Mouse (Mus musculus) erythroblast, embryonic 14.5 days (primary cell): Measurements from ENCODE around the gene Mrgpra2b. TPM values are rescaled to one million over a fixed set of nuclear protein-coding genes. Genes with fewer than 3 reads are reported as not detected.
"Not testable (repeated sequence)": the region's sequence is repeated elsewhere in the genome, so short reads cannot be mapped to it uniquely, and the experiment has no call there.

Source experiments
- H3K27me3 ChIP-seq: 2 replicates; pipeline ENCODE4 v1.6.1; 2012; ENCODE audit warnings: inconsistent platforms; ENCODE audit not compliant: control insufficient read depth
- H3K36me3 ChIP-seq: 2 replicates; pipeline ENCODE4 v1.6.1; 2012; ENCODE audit warnings: mild to moderate bottlenecking, inconsistent platforms; ENCODE audit not compliant: control insufficient read depth
- H3K4me1 ChIP-seq: 2 replicates; pipeline ENCODE4 v1.6.1; 2012; ENCODE audit warnings: inconsistent platforms; ENCODE audit not compliant: control insufficient read depth
- H3K4me3 ChIP-seq: replicated peaks from 2 replicates; pipeline ENCODE3; 2012; ENCODE audit warnings: moderate library complexity, mild to moderate bottlenecking, inconsistent platforms
- H3K9me3 ChIP-seq: 2 replicates; pipeline ENCODE4 v1.6.1; 2012; ENCODE audit warnings: low read length, inconsistent platforms, mixed read lengths; ENCODE audit not compliant: control insufficient read depth
- GATA1 ChIP-seq: IDR thresholded peaks from 2 replicates; pipeline ENCODE4 v1.6.1; 2012; ENCODE audit warnings: low read length, inconsistent platforms, mixed read lengths
- TAL1 ChIP-seq: IDR thresholded peaks from 3 replicates; pipeline ENCODE4 v1.6.1; 2012; ENCODE audit warnings: low read length, inconsistent platforms, mixed read lengths
- polyA plus RNA-seq: library from polyadenylated mRNA; stranded (reverse); fragments of >175 nt; gene quantifications from 2 replicates; pipeline ENCODE4 v1.2.3, GENCODE M21; 2012

Gene Mrgpra2b
- not detected in 2 replicates for polyA plus RNA-seq

GRCm38 (mm10) chr7:47528762-47529161, at the start of gene Mrgpra2b:
Gene Mrgpra2b (minus strand): TSS chr7:47528862.
- TF ChIP-seq TAL1 = no peak
- no peak for TF ChIP-seq GATA1
- Histone ChIP-seq H3K27me3 (no peaks in the 10 kb centered on the region), H3K4me3 (no peak within 1 kb of the TSS), H3K9me3 (no peaks in the 10 kb centered on the region; the same call in 1 of the 2 replicates), H3K4me1 (no peaks in the 10 kb centered on the region), H3K36me3 (no peaks in the 10 kb centered on the region)

GRCm38 (mm10) chr7:47516379-47516778, 12.3 kb downstream of the Mrgpra2b start:
- Histone ChIP-seq H3K27me3 (no peaks in the 10 kb centered on the region), H3K4me3 (no peak overlapping the region), H3K9me3 (peaks cover 6% of the 10 kb centered on the region), H3K4me1 (no peaks in the 10 kb centered on the region), H3K36me3 (no peaks in the 10 kb centered on the region)
- TF ChIP-seq TAL1 (no peak), GATA1 (no peak)

GRCm38 (mm10) chr7:47515050-47515449, 13.6 kb downstream of the Mrgpra2b start:
- H3K27me3 ChIP-seq = no peaks in the 10 kb centered on the region
- no peak overlapping the region for H3K4me3 ChIP-seq
- TF ChIP-seq GATA1 = no peak
- no peak for TF ChIP-seq TAL1
- H3K4me1 ChIP-seq = no peaks in the 10 kb centered on the region
- H3K9me3 ChIP-seq = peaks cover 3% of the 10 kb centered on the region; the same call in 1 of the 2 replicates
- no peaks in the 10 kb centered on the region for H3K36me3 ChIP-seq

GRCm38 (mm10) chr7:47502953-47503352, 25.7 kb downstream of the Mrgpra2b start:
- Histone ChIP-seq H3K9me3 (peaks cover 8% of the 10 kb centered on the region; the same call in 1 of the 2 replicates), H3K36me3 (no peaks in the 10 kb centered on the region), H3K4me3 (no peak overlapping the region), H3K4me1 (no peaks in the 10 kb centered on the region), H3K27me3 (no peaks in the 10 kb centered on the region)
- TF ChIP-seq TAL1 (no peak), GATA1 (no peak)

GRCm38 (mm10) chr7:47491266-47491665, 37.4 kb downstream of the Mrgpra2b start:
- not testable (repeated sequence) for H3K9me3 ChIP-seq, H3K36me3 ChIP-seq, H3K4me3 ChIP-seq, H3K4me1 ChIP-seq, H3K27me3 ChIP-seq

GRCm38 (mm10) chr7:47489438-47489837, 39.2 kb downstream of the Mrgpra2b start:
- H3K4me1 ChIP-seq, H3K4me3 ChIP-seq, H3K9me3 ChIP-seq, H3K27me3 ChIP-seq, H3K36me3 ChIP-seq: not testable (repeated sequence)

- not testable (repeated sequence) for H3K9me3 ChIP-seq, H3K4me1 ChIP-seq, H3K4me3 ChIP-seq, H3K27me3 ChIP-seq, H3K36me3 ChIP-seq
Observed at GRCm38 (mm10) chr7:47483181-47483580, 45.5 kb downstream of the Mrgpra2b start.

- not testable (repeated sequence) for H3K4me1 ChIP-seq, H3K9me3 ChIP-seq, H3K36me3 ChIP-seq, H3K4me3 ChIP-seq, H3K27me3 ChIP-seq
Observed at GRCm38 (mm10) chr7:47473904-47474303, 54.8 kb downstream of the Mrgpra2b start.

- H3K4me1 ChIP-seq, H3K27me3 ChIP-seq, H3K4me3 ChIP-seq, H3K36me3 ChIP-seq, H3K9me3 ChIP-seq: not testable (repeated sequence)
Observed at GRCm38 (mm10) chr7:47465278-47465981, 63.2 kb downstream of the Mrgpra2b start.

GRCm38 (mm10) chr7:47452015-47452414, 76.6 kb downstream of the Mrgpra2b start, which contains the start of gene Mrgpra2a:
Gene Mrgpra2a (minus strand): TSS chr7:47452139.
- not testable (repeated sequence) for H3K4me1 ChIP-seq, H3K9me3 ChIP-seq, H3K36me3 ChIP-seq, H3K4me3 ChIP-seq, H3K27me3 ChIP-seq

- H3K36me3 ChIP-seq, H3K27me3 ChIP-seq, H3K4me3 ChIP-seq, H3K9me3 ChIP-seq, H3K4me1 ChIP-seq: not testable (repeated sequence)
Observed at GRCm38 (mm10) chr7:47445729-47446128, 82.9 kb downstream of the Mrgpra2b start.

GRCm38 (mm10) chr7:47436463-47436862, 92.2 kb downstream of the Mrgpra2b start:
- H3K27me3 ChIP-seq, H3K4me3 ChIP-seq, H3K36me3 ChIP-seq, H3K4me1 ChIP-seq, H3K9me3 ChIP-seq: not testable (repeated sequence)

- not testable (repeated sequence) for H3K4me3 ChIP-seq, H3K9me3 ChIP-seq, H3K4me1 ChIP-seq, H3K27me3 ChIP-seq, H3K36me3 ChIP-seq
Observed at GRCm38 (mm10) chr7:47427815-47428508, 100.7 kb downstream of the Mrgpra2b start.
